8 mouse cellular contexts compared by ENCODE assay signal in the genomic region with DNA sequence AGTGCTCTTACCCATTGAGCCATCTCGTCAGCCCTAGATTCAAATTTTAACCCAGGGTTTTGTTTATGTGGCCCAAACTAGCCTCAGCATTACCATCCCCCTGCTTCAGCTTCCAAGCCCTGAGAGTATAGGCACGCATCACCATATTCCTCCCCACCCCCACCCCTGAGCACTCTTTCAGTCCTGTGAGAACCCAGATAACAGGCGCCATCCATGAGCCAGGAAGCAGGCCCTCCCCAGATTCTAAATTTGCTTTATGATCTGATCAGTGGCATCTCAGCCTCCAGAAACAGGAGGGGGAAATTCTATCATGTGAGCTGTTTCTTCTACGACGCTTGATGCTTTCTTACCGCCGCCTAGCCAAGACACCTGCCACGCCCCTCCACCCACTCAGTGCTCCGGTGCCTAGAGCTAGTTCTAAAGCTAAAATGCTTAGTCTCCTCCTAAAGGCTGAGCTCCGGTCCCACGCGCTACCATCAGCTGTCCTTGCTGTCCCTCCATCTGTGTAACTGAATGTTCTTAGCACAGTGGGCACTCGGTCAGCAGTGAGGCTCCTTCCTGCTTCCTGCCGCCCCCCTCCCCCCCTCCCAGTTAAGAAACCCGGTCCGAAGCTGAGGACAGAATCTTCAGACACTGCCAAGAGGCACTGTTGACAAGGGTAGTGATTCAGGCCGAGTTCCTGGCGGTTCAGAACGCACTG. TPM values are rescaled to one million over a fixed set of nuclear protein-coding genes. Genes with fewer than 3 reads are reported as not detected.
A peak's percentile ranks its signal among the peaks of the same experiment; 100 is the strongest.
DNase-seq lines count a peak whose midpoint lies in the region; ATAC-seq and TF ChIP-seq lines count a peak whose summit lies in the region.

No protein-coding gene starts in this region.

- no peak overlapping the region for H3K9ac ChIP-seq in kidney, embryonic 15.5 days

- peak overlapping the region; percentile 54 for H3K4me2 ChIP-seq in kidney, embryonic 15.5 days
- peak overlapping the region; percentile 66 for H3K4me2 ChIP-seq in myocyte (ENCODE audit: low read depth)

- H3K27me3 ChIP-seq in embryonic facial prominence, embryonic 10.5 days (replicated peaks; ENCODE audit: low read depth, poor library complexity, severe bottlenecking) = no peaks in the 10 kb centered on the region
- no peaks in the 10 kb centered on the region for H3K27me3 ChIP-seq in kidney, embryonic 15.5 days
- no peaks in the 10 kb centered on the region for H3K27me3 ChIP-seq in myocyte (ENCODE audit: control insufficient read depth, insufficient read depth, insufficient read length)

- H3K4me1 ChIP-seq in embryonic facial prominence, embryonic 10.5 days = peaks cover 14% of the 10 kb centered on the region
- peaks cover 24% of the 10 kb centered on the region for H3K4me1 ChIP-seq in kidney, embryonic 15.5 days

- no peak overlapping the region for H3ac ChIP-seq in myocyte (ENCODE audit: control insufficient read depth, insufficient read length)

- H3K9me3 ChIP-seq in embryonic facial prominence, embryonic 10.5 days = no peaks in the 10 kb centered on the region
- H3K9me3 ChIP-seq in kidney, embryonic 15.5 days (replicated peaks) = 0 out of 2 replicates have a peak, but pooled peaks cover 3% of the 10 kb centered on the region

- 6% methylated on average over 19 of the region's 19 CpGs for WGBS in embryonic facial prominence, embryonic 10.5 days
- WGBS in kidney, embryonic 15.5 days = 4% methylated on average over 19 of the region's 19 CpGs

- H3K36me3 ChIP-seq in embryonic facial prominence, embryonic 10.5 days (replicated peaks) = no peaks in the 10 kb centered on the region
- no peaks in the 10 kb centered on the region for H3K36me3 ChIP-seq in kidney, embryonic 15.5 days
- no peaks in the 10 kb centered on the region for H3K36me3 ChIP-seq in myocyte (ENCODE audit: control insufficient read depth, insufficient read depth)

- peak overlapping the region; percentile 5 for H3K27ac ChIP-seq in embryonic facial prominence, embryonic 10.5 days (replicated peaks)
- peak overlapping the region; percentile 55 for H3K27ac ChIP-seq in kidney, embryonic 15.5 days

- peak; percentile 52; the same call in 1 of the 2 replicates for ATAC-seq in kidney, embryonic 15.5 days (replicated peaks; ENCODE audit: low FRiP score)

- peak overlapping the region; percentile 46 for H3K4me3 ChIP-seq in embryonic facial prominence, embryonic 10.5 days
- H3K4me3 ChIP-seq in kidney, embryonic 15.5 days (replicated peaks) = peak overlapping the region; percentile 23
- no peak overlapping the region for H3K4me3 ChIP-seq in myocyte

- no peaks in the 10 kb centered on the region for H3K79me2 ChIP-seq in myocyte (ENCODE audit: control insufficient read depth, insufficient read depth)

- peak; percentile 45 for DNase-seq in urinary bladder, postnatal 14 days (ENCODE audit: low spot score)
- no peak for DNase-seq in urinary bladder, postnatal 10 days (ENCODE audit: low spot score)
- peak; percentile 29 for DNase-seq in embryonic facial prominence, embryonic 10.5 days (ENCODE audit: low spot score)
- peak; percentile 40 to 48 for DNase-seq in heart, adult 18-20 months
- DNase-seq in liver = peak; percentile 75
- peak; percentile 90 for DNase-seq in telencephalon, adult 2 months (ENCODE audit: low read depth, low spot score)

- TF ChIP-seq POLR2A in myocyte (IDR thresholded peaks at IDR 0.05; ENCODE audit: insufficient read length, low read depth) = peak; percentile 44

TF ChIP-seq in myocyte, 11 proteins besides CTCF, POLR2A, EP300 and RAD21:
- TF ChIP-seq MYOD1 (IDR thresholded peaks at IDR 0.05; ENCODE audit: control insufficient read depth in 1 of 3, insufficient read length in 2 of 3, low read depth in 2 of 3) (peak in 1 of 3 experiments; percentile 69), E2F4 (IDR thresholded peaks at IDR 0.05; ENCODE audit: insufficient read depth) (no peak)

RNA-seq across cellular contexts. Expression of a gene that starts 22.5 kb away (rescaled TPM):
- 33.3 and 34.6 TPM in 2 replicates for polyA plus RNA-seq in embryonic facial prominence, embryonic 10.5 days (2016; fragmentation: Nextera tagmentation; extraction: Ambion mirVana)
- total RNA-seq in heart, adult 18-20 months (2021) = 1 to 10 TPM; 2.4 to 2.9 TPM
- 78.6 and 87.4 TPM in 2 replicates for polyA plus RNA-seq in kidney, embryonic 15.5 days (2015; fragmentation: Nextera tagmentation; extraction: Ambion mirVana)
- polyA plus RNA-seq in myocyte (2012; fragmentation: generic; extraction: Trizol) = 1.3 TPM

RNA-seq across cellular contexts. Expression of a gene that starts 34.7 kb away (rescaled TPM):
- polyA plus RNA-seq in embryonic facial prominence, embryonic 10.5 days (2016; fragmentation: Nextera tagmentation; extraction: Ambion mirVana) = 546 and 551 TPM in 2 replicates
- total RNA-seq in heart, adult 18-20 months (2021) = 100 to 1,000 TPM; 135 to 146 TPM
- polyA plus RNA-seq in kidney, embryonic 15.5 days (2015; fragmentation: Nextera tagmentation; extraction: Ambion mirVana) = 549 and 599 TPM in 2 replicates
- 519 TPM for polyA plus RNA-seq in myocyte (2012; fragmentation: generic; extraction: Trizol)

Comparison
In these comparisons a context has a peak if more than half of its experiments do, and no peak if none do; other contexts are left out.
1. RNA of a gene that starts 22.5 kb away (polyA plus RNA-seq): 78.6 to 87.4 TPM in kidney, embryonic 15.5 days and 33.3 to 34.6 TPM in embryonic facial prominence, embryonic 10.5 days; 1.3 TPM in myocyte (single experiment); every median in the first group is over 10 times any median in the second.